Mouse (Mus musculus) A20 (cell line): ENCODE measurements around the gene AI661453.

Source experiments
- DNase-seq: peaks from one replicate; pipeline ENCODE4 v3.0.0-alpha.2; 2011; ENCODE audit warnings: low read depth, low spot score

The AI661453 gene

DNA sequence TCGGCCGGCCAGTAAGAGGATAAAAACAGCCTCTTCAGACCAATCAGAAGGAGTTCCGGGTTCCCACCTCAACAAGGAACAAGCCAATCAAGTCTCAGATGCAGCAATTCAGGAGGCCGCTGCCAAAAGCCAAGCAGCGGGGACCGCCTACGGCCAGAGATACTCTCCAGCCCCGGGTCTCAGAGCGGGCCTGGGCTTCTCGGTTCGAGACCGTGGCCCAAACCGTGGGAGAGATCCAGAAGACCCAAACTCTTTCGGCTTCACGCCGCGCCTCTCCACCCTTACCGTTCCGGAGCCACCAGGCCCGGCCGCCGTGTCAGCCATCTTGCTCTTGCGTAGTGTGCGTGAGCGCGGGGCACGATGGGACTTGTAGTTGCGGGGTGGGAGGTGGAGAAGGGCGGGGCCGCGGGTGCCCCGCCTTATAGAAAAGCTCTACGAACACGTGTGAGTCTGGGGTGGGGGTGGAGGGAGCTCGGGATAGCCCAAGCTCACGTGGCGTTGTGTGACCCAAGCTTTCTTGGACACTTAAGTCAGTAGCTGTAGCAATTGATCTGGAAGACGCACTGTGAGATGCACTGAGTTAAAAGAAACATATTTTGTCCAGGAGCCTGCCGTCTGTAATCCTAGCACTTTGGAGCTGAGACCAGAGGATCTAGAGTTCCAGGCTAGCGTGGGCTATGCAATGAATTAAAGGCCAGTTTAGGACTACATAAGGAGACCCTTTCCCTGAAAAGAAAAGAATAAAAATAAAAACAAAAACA is 65.7 kb downstream of the AI661453 start, which contains the start of gene Taf8:
Taf8 (minus strand) TSS at position 347 of the 761 bp plus-strand sequence.
- DNase-seq: peak; percentile 99

DNA sequence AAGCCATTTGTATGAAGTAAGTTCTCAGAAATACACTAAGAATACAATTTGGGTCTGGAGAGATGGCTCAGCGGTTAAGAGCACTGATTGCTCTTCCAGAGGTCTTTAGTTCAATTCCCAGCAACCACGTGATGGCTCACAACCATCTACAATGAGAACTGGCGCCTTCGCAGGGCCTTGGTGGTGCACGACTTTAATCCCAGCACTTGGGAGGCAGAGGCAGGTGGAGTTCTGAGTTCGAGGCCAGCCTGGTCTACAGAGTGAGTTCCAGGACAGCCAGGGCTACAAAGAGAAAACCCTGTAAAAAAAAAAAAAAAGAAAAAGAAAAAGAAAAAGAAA is 66.3 kb downstream of the AI661453 start:
- peak; percentile 37 for DNase-seq

DNA sequence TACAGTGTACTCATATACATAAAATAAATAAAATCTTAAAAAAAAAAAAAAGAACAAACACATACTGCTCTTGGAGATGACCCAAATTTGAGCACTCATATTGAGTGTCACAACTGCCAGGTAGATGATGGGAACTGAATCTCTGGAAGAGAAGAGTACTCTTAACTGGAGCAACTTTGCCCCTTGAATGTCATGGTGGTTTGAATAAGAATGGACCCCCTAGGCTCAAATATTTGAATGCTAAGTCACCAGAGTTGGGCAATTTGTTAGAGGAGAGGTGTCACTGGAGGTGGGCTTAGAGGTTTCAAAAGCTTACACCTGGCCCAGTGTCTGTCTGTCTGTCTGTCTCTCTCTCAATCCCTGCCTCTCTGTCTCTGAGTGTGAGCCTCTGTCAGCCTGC is 67.3 kb downstream of the AI661453 start:
- no peak for DNase-seq

DNA sequence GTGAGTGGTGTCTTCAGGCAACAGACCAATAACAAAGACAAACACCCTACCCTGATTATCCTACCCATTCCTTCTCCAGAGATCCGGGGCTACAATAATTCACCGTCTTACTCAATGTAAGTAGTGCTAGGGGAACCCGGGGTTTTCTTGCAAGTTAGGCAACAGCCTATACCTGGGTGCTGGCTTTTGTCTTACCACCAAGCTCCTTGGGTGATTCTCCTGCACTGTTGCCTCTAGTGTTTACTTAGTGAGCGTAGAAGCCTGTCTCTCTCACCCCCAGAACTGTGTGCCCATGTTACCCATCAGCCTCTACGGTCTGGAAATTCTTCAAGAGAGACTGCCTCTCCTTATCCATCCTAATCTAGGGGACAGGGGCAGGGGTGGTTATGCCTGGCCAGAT is 67.8 kb downstream of the AI661453 start:
- DNase-seq: peak; percentile 45

DNA sequence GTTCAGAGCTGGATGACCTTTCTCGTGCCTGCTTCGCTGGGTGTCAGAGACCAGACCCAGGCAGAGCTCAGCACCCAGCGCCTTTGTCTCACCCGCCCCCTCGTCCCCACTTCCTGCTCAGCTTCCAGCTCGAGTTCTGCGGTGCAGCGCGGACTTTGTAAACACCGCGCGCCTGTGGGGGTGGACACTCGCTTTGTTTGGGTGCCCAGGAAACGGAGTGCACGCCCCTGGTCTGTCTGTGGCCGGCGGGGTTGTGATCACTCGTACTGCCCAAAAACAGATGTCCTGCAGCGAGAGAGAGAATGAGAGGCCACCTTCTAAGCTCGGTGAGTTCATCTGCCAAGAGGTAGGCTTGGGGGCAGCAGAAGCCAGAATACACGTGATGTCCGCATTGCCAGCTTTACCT is 68.5 kb downstream of the AI661453 start, which contains the start of gene Ccnd3:
Ccnd3 (plus strand) TSS at position 111 of the 406 bp plus-strand sequence.
- DNase-seq: peak; percentile 82

DNA sequence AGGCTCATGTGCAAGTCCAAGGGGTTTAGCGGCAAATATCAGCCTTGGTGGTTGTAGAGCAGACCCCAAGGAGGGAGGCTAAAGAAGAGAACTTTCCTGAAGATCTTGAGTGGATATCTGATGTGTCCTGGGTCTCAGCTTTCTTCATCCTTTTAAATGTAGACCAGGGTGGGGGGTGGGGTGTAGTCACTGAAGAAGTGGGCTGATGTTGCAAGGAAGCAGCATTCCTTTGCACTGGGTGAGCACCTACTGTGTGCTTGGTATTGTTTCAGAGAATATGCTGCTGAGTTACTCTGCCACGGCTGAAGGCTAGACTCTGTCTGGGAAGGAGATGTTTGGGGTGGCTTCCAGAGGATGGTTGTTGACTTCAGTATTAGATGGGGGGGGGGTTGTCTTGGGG is 69.2 kb downstream of the AI661453 start:
- DNase-seq: no peak

DNA sequence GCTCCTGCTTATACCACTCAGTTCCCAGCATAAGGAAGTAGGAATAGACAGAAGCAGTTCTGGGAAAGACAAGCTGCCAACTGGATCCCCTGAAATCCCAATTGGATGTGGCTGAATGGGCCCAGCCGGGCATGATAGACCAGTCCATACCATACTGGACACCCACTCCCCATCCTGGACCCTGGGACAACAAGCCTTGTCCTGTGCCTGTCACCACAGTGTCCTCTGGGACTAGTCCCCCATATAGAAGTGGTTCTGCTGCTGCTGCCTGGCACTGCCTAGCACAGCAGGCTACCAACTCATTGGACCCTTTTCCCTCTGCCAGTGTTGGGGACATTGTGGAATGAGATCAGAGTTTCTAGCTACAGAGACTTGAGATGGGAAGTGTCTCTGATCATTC is 69.6 kb downstream of the AI661453 start:
- DNase-seq: no peak

DNA sequence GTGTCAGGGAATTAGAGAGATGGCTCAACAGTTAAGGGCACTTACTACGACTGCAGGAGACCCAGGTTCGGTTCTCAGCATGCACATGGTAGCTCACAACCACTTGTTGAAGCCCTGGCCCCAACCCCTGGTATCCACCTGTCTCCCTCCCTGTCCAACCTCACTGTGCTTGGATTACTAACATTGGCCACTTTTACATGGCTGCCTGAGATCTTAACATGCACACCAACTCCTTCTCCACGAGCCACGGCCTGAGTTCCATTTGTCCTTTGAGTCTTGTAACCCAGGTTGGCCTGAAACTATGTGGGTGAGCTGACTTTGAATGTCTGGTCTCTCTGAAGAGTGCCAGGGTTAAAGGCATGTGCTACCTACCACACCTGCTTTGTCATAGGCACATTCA is 70.3 kb downstream of the AI661453 start:
- DNase-seq: no peak

DNA sequence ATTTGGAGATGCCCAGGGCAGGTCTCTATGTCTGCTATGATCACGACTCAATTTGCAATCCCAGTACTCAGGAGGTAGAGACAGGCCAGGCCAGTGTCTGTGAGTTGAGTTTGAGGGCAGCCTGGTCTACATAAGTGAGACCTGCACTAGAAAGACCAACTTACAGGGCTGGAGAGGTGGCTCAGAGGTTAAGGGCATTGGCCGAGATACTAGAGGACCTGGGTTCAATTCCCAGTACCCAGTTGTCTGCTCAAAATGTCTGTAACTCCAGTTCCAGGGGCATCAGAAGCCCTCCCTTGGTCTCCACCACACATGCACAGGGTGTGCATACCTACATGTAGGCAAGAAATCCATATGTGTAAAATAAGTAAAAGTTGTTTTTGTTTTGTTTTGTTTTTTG is 71.1 kb downstream of the AI661453 start:
- no peak for DNase-seq

DNA sequence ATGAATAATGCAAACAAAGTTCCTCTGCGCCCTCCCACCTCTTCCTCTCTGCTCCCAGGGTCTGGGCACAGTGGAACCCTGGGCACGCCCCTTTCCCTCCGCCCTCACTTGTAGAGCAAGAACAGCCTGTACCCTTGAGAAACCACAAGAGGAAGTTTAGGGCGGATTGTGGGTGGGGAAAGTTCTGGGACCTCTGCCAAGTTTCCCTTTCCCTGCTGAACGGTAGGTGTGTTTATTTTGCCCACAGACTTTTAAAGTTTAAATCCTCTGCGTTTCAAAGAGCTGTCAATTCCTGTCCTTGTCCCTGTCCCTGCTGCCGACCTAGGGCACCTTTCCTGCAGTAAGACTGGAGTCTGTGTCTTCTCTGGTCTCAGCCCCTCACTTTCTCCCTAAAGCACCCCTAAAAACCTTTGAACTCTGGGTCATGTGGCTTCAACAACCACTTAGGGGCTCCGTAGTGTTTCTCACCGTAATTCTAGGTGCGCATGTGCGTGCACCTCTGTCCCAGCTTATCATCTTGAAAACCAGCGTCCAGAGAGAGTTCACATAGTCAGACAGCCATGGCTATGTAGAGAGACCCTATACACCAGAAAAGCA is 71.7 kb downstream of the AI661453 start:
- peak; percentile 94 for DNase-seq

DNA sequence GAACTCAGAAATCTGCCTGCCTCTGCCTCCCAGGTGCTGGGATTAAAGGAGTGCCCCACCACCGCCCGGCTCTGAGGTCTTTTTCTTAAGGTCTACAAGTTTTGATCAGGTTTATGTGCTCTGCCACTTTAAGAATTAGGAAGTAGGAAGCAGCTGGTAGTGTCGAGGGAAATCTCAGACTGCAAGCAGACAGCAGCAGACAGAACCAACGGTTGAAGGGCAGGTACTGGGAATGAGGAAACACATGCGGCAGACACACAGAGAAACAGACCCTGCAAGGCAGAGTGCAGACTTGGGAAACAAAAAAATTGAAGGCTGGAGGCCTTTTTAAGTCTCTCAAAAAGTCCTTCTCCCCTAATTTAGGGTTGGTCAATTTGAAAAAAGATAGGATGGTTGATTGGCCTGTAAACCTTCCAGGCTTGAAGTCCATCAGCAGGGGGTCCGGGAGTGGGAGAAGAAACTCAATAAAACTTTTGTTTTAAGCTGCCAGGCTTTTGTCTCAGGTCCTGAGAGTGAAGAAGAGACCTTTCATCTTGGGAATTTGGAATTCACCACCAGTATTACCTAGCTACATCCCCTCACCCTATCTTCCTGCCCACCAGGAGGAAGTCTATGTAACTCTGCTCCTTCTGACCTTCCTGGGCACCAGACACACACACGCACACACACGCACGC is 72.8 kb downstream of the AI661453 start:
- DNase-seq: peak; percentile 70

DNA sequence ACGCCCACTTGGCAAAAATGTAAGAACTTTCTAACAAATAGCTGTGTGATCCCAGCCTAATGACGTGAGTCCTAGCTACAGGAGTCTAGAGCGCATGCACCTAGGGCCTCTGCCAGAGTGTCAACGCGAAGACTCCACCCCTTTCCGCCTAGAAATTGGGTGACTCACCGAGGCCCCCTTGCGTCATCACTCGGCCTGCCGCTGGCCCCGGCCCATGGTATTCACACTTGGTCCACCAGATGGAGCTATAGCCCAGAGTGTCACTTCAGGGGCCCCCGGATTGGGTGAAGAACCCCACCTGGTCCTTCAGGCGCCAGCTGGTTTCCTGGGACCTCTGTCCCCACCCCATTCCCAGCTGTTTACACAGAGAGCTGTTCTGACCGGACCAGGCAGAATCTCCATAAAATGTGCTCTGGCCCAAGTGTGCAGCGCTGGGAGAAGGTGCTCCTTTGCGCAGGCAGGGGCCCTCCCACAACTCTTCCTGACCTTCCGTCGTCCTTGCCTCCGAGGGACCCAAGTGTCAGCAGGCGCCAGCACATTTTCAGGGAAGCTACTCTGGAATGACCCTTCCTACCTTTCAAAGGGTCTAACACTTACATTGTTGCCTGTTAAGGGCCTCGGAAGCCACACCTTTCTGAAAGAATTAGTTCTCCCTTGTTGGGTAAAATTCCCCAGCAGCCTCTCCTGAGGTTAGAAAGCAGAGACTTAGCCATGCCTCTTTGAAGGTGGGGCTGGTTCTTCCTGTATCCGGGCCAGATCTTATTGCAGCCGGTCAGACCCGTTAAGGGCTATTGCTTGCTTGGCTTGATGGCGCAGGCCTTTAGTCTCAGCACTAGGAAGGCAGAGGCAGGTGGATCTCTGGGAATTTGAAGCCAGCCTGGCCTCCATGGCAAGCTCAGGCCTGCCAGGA is 75.0 kb downstream of the AI661453 start:
- DNase-seq: peak; percentile 96

DNA sequence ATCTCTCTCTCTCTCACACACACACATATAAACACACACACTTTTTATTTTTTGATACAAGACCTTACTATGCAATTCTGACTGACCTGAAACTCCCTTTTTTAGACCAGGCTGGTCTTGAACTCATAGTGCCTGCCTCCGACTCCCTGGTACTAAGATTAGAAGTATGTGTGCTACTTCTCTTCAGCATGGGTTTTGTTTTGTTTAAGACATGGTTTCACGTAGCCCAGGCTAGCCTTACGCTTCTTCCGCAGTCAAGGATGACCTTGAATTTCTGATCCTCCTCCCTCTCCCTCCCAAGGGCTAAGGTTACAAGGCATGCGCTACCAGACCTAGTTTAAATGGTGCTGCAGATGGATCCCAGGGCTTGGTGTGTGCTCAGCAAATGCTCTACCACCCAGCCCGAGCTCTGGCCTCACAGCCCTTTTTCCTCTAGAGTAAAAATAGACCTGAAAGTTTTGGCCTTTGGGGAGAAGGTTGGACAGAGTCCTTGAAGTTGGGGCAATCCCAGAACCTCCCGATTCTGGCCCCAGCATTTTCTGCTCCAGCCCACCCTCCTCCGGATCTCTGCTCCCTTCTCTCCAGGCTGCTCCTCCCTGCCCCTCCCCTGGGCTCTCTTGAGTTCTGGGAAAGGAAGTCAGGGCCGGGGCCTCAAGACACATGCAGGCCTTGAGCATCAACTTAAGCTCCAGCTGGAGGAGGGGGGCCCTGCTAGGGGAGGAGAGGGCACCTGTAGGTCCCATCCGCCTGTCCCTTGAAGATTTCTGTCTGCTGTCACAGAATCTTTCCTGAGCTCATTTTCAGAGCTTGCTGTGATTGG is 76.8 kb downstream of the AI661453 start:
- no peak for DNase-seq

DNA sequence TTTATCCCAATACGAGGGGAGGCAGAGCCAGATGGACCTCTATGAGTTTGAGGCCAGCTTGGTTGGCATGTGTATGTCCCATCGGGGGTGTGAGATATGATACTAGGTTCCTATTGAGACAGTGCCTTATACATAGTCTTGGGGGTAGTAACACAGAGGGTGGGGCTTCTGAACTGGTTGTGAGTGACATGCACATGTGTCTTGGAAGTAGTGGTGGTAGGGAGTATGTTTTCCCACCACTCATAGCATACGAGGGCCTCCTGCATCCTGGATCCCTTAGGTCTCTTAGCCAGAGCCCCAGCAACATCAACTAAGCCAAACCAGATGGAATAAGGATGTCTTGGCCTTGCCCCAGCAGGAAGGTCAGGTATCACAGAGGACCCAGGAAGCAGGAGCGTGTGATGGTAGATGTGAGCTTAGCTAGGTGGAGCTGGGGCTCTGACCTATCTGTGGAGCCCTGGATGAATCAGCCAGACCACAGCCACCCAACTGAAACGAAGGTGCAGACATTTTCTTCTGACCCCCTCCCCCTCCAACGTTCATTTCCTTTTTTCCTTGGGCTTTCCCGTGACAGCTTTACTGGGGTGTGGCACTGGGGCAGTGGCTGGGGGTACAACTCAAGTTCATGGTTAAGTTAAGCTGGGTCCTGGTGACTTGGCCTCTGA is 78.9 kb downstream of the AI661453 start:
- DNase-seq: peak; percentile 72

DNA sequence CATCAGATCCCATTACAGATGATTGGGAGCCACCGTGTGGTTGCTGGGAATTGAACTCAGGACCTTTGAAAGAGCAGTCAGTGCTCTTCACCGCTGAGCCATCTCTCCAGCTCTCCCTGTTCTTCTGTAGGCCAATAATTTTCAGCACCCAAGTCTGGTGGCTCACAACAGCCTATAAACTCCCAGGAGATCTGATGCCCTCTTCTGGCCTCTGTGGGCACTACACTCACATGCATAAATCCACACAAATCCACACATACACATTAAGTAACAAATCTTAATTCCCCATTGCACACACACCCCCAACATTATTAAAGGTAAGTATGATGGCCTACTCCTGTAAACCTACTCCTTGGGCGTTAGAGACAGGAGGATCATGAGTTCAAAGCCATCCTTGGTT is 79.8 kb downstream of the AI661453 start:
- peak; percentile 59 for DNase-seq

DNA sequence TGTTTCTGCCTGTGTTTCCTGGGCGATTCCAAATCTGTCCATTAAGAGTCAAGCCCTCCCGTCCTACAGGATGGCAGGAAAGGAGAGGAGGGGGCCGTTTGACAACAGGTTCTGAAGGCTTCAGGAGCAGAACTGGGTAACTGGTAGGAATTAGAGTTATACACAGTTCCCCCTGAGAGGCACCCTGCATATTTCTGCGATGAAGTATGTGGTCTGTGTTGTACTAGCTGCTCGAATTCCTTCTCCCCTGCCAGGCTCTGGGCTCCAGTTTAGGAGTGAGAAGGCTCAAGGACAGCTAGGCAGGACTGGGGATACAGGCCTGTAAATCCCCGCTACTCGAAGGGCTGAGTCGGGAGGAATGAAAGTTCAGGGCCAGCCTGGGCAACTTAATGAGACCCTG is 81.8 kb downstream of the AI661453 start:
- no peak for DNase-seq
